Mouse (Mus musculus): ENCODE measurements around the gene Olfr961.

The Olfr961 gene

DNA sequence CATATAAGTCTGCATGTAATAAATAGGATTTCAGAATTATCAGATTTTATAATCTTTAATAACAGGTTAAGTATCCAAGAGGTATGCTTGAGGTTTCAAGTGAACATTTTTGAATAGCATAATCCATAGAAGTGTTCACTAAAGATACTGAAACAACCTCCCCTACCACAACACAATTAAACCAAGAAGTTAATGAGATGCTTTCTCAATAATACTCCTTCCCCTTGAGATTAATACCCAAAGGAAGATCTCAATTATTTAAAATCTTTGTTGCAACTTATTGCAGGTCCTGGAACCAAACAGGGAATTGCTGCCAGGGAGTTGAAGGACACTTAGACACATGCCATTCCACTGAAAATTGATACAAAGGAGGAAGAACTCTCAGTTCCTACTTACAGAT, at the start of gene Olfr961:
TSS of gene Olfr961 (plus strand) at position 301 of the 400 bp plus-strand sequence.
- DNase-seq: no peak

DNA sequence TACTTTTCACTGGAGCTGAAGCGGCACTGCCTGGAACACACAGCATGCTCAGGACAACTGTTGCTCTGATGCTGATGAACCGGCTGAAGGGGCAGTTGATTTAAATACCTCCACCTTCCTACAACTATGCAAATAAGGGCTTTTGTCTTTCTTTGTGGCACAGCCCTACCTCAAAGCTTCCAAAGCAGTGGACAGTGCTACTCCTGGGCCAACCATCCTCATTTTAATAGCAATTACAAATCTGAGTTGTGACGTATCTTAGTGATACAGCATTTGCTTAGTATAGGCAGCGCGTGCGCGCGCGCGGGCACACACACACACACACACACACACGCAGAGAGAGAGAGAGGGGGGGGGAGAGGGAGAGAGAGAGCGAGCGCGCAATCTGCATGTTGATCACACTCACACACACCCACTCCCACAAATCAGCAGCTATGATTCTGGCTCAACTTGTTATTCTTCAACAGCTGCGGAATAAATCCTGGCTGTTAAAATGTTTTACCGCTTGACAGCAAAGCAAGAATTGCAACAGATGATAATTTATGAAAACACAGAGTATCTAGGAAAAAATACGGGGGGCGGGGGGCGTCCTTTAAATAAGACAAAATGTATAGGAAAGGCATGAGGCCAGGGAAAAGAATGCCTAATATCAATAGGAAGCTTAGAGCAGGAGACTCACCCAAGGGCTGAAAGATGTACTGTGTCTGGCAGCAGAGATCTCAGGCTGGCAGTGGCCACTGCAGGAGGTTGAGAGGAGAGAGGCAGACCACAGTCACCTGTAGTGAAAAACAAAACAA, 42.2 kb upstream of the Olfr961 start:
- DNase-seq: no peak

DNA sequence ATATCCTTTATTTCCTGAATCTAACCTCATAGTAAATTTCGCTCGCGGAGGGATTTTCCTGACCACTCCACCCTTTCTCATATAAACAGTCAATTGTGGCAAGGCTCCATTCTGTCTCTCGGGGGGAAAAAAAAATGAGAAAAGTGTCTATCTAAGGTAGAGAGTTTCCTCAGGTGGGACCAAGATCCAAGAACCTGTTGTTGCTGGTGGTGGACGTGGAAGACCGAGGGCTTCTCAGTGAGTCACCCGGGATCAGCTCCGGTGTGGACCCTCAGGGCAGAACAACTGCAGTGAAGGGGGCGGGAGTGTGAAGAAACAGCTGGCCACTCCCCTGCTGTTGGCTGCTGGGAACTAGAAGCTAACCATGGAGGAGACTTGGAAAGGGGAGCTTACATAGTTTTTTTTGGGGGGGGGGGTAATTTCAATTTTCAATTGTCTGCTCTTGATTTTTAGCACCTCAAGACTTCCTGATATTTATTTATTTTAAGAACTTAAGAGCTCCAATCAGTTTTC, 41.5 kb upstream of the Olfr961 start:
- no peak for DNase-seq

GRCm38 (mm10) chr9:39603999-39604453, 40.9 kb upstream of the Olfr961 start, which contains the start of gene AW551984:
TSS of gene AW551984 (minus strand) at chr9:39604403.
- DNase-seq: no peak

GRCm38 (mm10) chr9:39608497-39608896, 36.4 kb upstream of the Olfr961 start:
- DNase-seq: no peak

- DNase-seq: no peak
Observed at GRCm38 (mm10) chr9:39610355-39610754, 34.5 kb upstream of the Olfr961 start, which contains the start of gene Olfr148. TSS of gene Olfr148 (plus strand) at chr9:39610655.

GRCm38 (mm10) chr9:39611953-39612352, 32.9 kb upstream of the Olfr961 start:
- DNase-seq: no peak

DNA sequence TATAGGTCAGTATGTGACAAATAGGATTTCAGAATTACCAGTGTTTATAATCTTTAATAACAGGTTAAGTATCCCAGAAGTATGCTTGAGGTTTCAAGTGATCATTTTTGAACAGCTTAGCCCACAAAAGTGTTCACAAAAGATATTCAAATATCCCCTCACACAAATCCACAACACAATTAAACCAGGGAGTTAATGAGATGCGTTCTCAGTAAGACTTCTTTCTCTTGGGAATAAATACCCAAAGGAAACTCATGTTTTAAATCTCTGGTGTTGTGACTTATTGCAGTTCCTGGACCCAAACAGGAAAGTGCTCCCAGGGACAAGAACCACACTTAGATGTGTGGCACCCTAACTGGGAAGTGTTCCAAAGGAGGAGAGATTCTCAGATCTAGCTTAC, 23.8 kb upstream of the Olfr961 start, which contains the start of gene Olfr960:
TSS of gene Olfr960 (plus strand) at position 301 of the 400 bp plus-strand sequence.
- no peak for DNase-seq

DNA sequence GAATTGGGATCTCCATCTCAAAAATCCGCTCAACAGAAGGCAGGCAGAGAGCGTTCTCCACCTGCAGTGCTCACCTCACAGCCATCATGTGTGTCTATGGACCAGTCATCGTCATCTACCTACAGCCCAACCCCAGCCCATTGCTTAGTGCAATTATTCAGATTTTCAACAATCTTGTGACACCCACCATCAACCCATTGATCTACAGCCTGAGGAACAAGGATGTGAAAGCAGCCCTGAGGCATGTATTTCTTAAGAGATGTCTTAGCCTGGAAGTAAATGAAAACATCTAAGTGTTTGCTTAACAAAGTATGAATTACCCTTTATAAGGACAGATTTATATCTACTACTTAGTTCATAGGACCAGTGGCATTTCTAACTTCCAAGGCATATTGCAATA, 21.1 kb upstream of the Olfr961 start:
- DNase-seq: no peak

GRCm38 (mm10) chr9:39624711-39625110, 20.2 kb upstream of the Olfr961 start:
- DNase-seq: no peak

DNA sequence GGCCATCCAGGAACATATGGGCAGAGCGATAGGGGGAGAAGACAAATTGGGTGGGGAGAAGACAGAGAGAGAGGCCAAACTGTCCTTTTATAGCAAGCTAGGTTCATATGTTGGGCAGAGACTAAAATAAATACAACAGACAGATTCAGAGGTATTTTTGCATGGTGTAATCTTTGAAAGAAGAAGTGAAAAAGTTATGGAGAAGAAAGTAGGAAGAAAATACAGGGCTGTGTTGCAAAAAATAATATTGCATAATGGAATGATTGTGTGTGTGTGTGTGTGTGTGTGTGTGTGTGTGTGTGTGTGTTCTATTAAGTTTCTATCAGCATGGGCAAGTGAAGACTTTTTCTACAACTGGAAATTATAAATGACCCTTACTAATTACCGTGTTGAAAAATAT, 15.8 kb upstream of the Olfr961 start:
- DNase-seq: no peak

- DNase-seq: no peak
Observed at GRCm38 (mm10) chr9:39633913-39634594, 10.8 kb upstream of the Olfr961 start.

GRCm38 (mm10) chr9:39647382-39647781, 2.5 kb downstream of the Olfr961 start:
- DNase-seq: no peak

DNA sequence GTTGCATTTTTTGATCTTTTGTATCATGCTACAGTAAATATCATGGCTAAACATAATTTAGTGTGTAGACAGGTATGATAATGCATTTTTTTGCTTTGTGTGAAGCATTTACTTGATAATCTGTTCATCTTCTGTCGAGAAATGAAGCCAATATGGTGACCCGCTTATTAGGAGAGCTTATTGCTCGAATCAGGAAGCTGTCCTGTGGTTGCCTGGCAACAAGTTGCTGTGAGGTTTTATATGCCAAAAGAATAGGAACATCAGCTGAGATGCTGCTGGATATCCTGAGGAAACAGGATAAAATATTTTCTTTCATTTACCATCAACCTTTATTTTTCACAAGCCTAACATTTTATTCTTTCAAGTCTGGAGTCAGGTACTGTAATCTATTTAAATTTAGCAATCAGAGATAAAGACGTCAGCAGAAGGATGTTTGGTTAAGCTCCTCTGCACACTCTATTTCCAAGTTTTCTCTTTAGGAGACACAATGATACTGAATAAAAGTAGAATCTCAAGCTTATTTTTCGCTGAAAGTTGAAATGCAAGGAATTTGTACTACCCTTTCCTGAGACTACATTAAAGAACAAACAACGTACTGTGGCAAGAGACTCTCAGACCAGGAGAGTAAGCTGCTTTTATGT, 10.0 kb downstream of the Olfr961 start:
- DNase-seq: no peak

DNA sequence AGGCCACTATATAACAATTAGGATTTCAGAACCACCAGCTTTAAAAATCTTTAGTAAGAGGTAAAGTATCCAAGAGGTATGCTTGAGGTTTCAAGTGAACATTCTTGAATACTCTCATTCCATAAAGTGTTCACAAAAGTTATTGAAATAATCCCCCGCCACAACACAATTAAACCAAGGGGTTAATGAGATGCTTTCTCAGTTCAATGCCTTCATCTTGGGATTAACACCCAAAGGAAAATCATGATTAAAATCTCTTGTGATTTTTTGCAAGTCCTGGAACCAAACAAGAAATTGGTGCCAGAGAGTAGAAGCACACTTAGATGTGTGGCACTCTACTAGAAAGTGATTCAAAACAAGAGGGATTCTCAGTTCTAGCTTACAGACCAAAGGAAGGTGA, 22.0 kb downstream of the Olfr961 start, which contains the start of gene Olfr963:
TSS of gene Olfr963 (plus strand) at position 301 of the 400 bp plus-strand sequence.
- no peak for DNase-seq

GRCm38 (mm10) chr9:39669723-39670122, 24.8 kb downstream of the Olfr961 start:
- DNase-seq: no peak

DNA sequence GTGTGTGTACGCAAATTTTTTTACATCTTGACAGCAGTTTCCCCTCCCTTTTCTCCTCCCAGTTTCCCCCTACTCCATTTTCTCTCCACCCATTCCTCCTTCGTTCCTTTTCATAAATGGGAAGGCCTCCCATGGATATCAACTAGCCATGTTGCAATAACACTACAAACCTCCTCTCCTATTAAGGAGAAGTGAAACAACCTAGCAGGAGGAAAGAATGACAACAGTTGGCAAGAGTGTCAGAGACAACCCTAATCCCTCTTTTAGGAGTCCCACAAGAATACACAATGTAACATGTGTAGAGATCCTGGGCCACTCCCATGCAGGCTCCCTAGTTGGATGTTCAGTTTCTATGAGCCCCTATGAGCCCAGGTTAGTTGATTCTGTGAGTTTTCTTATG, 29.9 kb downstream of the Olfr961 start:
- DNase-seq: no peak

GRCm38 (mm10) chr9:39678557-39678956, 33.7 kb downstream of the Olfr961 start:
- DNase-seq: no peak

- DNase-seq: no peak
Observed at GRCm38 (mm10) chr9:39679280-39679679, 34.4 kb downstream of the Olfr961 start.
